Mouse (Mus musculus): ENCODE results near the gene Plpp4. TPM values are rescaled to one million over a fixed set of nuclear protein-coding genes. Genes with fewer than 3 reads are reported as not detected.

The Plpp4 gene
- polyA plus RNA-seq, 1 experiment: not detected

- no peak for TF ChIP-seq POLR2A (IDR thresholded peaks at IDR 0.05; ENCODE audit: low read depth, low read length)
- TF ChIP-seq CTCF (IDR thresholded peaks at IDR 0.05; ENCODE audit: borderline replicate concordance, insufficient read depth, low read length): no peak
- Histone ChIP-seq H3K27ac (ENCODE audit: insufficient read depth, low read length) (no peak overlapping the region), H3K4me1 (ENCODE audit: control insufficient read depth, insufficient read depth, low read length) (no peaks in the 10 kb centered on the region)
These were observed 98.7 kb downstream of the Plpp4 start for GRCm38 (mm10) chr7:129355561-129355960.

GRCm38 (mm10) chr7:129375306-129375705 is 118.5 kb downstream of the Plpp4 start:
- no peak overlapping the region for H3K4me3 ChIP-seq (ENCODE audit: insufficient read depth, low read length)
- no peak overlapping the region for H3K27ac ChIP-seq (ENCODE audit: insufficient read depth, low read length)
- no peak for TF ChIP-seq POLR2A (IDR thresholded peaks at IDR 0.05; ENCODE audit: low read depth, low read length)
- TF ChIP-seq CTCF (IDR thresholded peaks at IDR 0.05; ENCODE audit: borderline replicate concordance, insufficient read depth, low read length): no peak
- H3K4me1 ChIP-seq (ENCODE audit: control insufficient read depth, insufficient read depth, low read length): no peaks in the 10 kb centered on the region

More at GRCm38 (mm10) chr7:129355561-129355960, 98.7 kb downstream of the Plpp4 start:
- H3K4me3 ChIP-seq (ENCODE audit: insufficient read depth, low read length): no peak overlapping the region

- Histone ChIP-seq H3K4me3 (ENCODE audit: insufficient read depth, low read length) (no peak overlapping the region), H3K27ac (ENCODE audit: insufficient read depth, low read length) (no peak overlapping the region), H3K4me1 (ENCODE audit: control insufficient read depth, insufficient read depth, low read length) (no peaks in the 10 kb centered on the region)
- TF ChIP-seq POLR2A (IDR thresholded peaks at IDR 0.05; ENCODE audit: low read depth, low read length) (no peak), CTCF (IDR thresholded peaks at IDR 0.05; ENCODE audit: borderline replicate concordance, insufficient read depth, low read length) (no peak)
These were observed 128.3 kb downstream of the Plpp4 start for GRCm38 (mm10) chr7:129385149-129385548.

GRCm38 (mm10) chr7:129392835-129393489 is 136.1 kb downstream of the Plpp4 start:
- TF ChIP-seq POLR2A (IDR thresholded peaks at IDR 0.05; ENCODE audit: low read depth, low read length) (no peak), CTCF (IDR thresholded peaks at IDR 0.05; ENCODE audit: borderline replicate concordance, insufficient read depth, low read length) (no peak)
- no peaks in the 10 kb centered on the region for H3K4me1 ChIP-seq (ENCODE audit: control insufficient read depth, insufficient read depth, low read length)
- no peak overlapping the region for H3K27ac ChIP-seq (ENCODE audit: insufficient read depth, low read length)
- no peak overlapping the region for H3K4me3 ChIP-seq (ENCODE audit: insufficient read depth, low read length)

GRCm38 (mm10) chr7:129396561-129396960 is 139.7 kb downstream of the Plpp4 start:
- Histone ChIP-seq H3K4me1 (ENCODE audit: control insufficient read depth, insufficient read depth, low read length) (no peaks in the 10 kb centered on the region), H3K4me3 (ENCODE audit: insufficient read depth, low read length) (no peak overlapping the region), H3K27ac (ENCODE audit: insufficient read depth, low read length) (no peak overlapping the region)
- no peak for TF ChIP-seq POLR2A (IDR thresholded peaks at IDR 0.05; ENCODE audit: low read depth, low read length)

GRCm38 (mm10) chr7:129399071-129399470 is 142.2 kb downstream of the Plpp4 start:
- no peak for TF ChIP-seq CTCF (IDR thresholded peaks at IDR 0.05; ENCODE audit: borderline replicate concordance, insufficient read depth, low read length)
- Histone ChIP-seq H3K27ac (ENCODE audit: insufficient read depth, low read length) (no peak overlapping the region), H3K4me3 (ENCODE audit: insufficient read depth, low read length) (no peak overlapping the region), H3K4me1 (ENCODE audit: control insufficient read depth, insufficient read depth, low read length) (no peaks in the 10 kb centered on the region)

GRCm38 (mm10) chr7:129402695-129403364 is 146.0 kb downstream of the Plpp4 start:
- no peak overlapping the region for H3K4me3 ChIP-seq (ENCODE audit: insufficient read depth, low read length)
- no peaks in the 10 kb centered on the region for H3K4me1 ChIP-seq (ENCODE audit: control insufficient read depth, insufficient read depth, low read length)
- no peak overlapping the region for H3K27ac ChIP-seq (ENCODE audit: insufficient read depth, low read length)
- TF ChIP-seq POLR2A (IDR thresholded peaks at IDR 0.05; ENCODE audit: low read depth, low read length) (no peak), CTCF (IDR thresholded peaks at IDR 0.05; ENCODE audit: borderline replicate concordance, insufficient read depth, low read length) (no peak)

GRCm38 (mm10) chr7:129406069-129406468 is 149.2 kb downstream of the Plpp4 start:
- Histone ChIP-seq H3K4me1 (ENCODE audit: control insufficient read depth, insufficient read depth, low read length) (no peaks in the 10 kb centered on the region), H3K4me3 (ENCODE audit: insufficient read depth, low read length) (no peak overlapping the region), H3K27ac (ENCODE audit: insufficient read depth, low read length) (no peak overlapping the region)
- TF ChIP-seq CTCF (IDR thresholded peaks at IDR 0.05; ENCODE audit: borderline replicate concordance, insufficient read depth, low read length): no peak
- no peak for TF ChIP-seq POLR2A (IDR thresholded peaks at IDR 0.05; ENCODE audit: low read depth, low read length)

GRCm38 (mm10) chr7:129412695-129413094 is 155.9 kb downstream of the Plpp4 start:
- Histone ChIP-seq H3K27ac (ENCODE audit: insufficient read depth, low read length) (no peak overlapping the region), H3K4me1 (ENCODE audit: control insufficient read depth, insufficient read depth, low read length) (no peaks in the 10 kb centered on the region), H3K4me3 (ENCODE audit: insufficient read depth, low read length) (no peak overlapping the region)
- TF ChIP-seq POLR2A (IDR thresholded peaks at IDR 0.05; ENCODE audit: low read depth, low read length) (no peak), CTCF (IDR thresholded peaks at IDR 0.05; ENCODE audit: borderline replicate concordance, insufficient read depth, low read length) (no peak)

GRCm38 (mm10) chr7:129415179-129415578 is 158.3 kb downstream of the Plpp4 start:
- Histone ChIP-seq H3K4me1 (ENCODE audit: control insufficient read depth, insufficient read depth, low read length) (no peaks in the 10 kb centered on the region), H3K27ac (ENCODE audit: insufficient read depth, low read length) (no peak overlapping the region), H3K4me3 (ENCODE audit: insufficient read depth, low read length) (no peak overlapping the region)
- TF ChIP-seq POLR2A (IDR thresholded peaks at IDR 0.05; ENCODE audit: low read depth, low read length): no peak
- no peak for TF ChIP-seq CTCF (IDR thresholded peaks at IDR 0.05; ENCODE audit: borderline replicate concordance, insufficient read depth, low read length)

All from embryonic fibroblast, embryonic 13.5 days (primary cell).